Mouse (Mus musculus): ENCODE measurements around the gene Ddb2.

GRCm38 (mm10) chr2:91257126-91257980, 20.6 kb upstream of the Ddb2 start:
- TF ChIP-seq POLR2A (IDR thresholded peaks at IDR 0.05; ENCODE audit: insufficient read length, low read depth) (peak; percentile 26), CEBPB (IDR thresholded peaks at IDR 0.05; ENCODE audit: insufficient read depth, poor library complexity, severe bottlenecking) (no peak), REST (IDR thresholded peaks at IDR 0.05; ENCODE audit: insufficient read depth, insufficient read length) (no peak), MAX (IDR thresholded peaks at IDR 0.05; ENCODE audit: low read depth) (no peak), USF1 (IDR thresholded peaks at IDR 0.05; ENCODE audit: low read depth) (no peak), POLR2AphosphoS2 (IDR thresholded peaks at IDR 0.05; ENCODE audit: insufficient read length, low read depth) (no peak), MYOG (IDR thresholded peaks at IDR 0.05; ENCODE audit: control insufficient read depth in 1 of 3, insufficient read depth in 1 of 3, insufficient read length in 2 of 3, low read depth in 2 of 3) (no peak), MYOD1 (IDR thresholded peaks at IDR 0.05; ENCODE audit: control insufficient read depth in 1 of 3, insufficient read length in 2 of 3, low read depth in 2 of 3) (no peak)
